8 mouse cellular contexts compared by ENCODE assay signal in the genomic region with DNA sequence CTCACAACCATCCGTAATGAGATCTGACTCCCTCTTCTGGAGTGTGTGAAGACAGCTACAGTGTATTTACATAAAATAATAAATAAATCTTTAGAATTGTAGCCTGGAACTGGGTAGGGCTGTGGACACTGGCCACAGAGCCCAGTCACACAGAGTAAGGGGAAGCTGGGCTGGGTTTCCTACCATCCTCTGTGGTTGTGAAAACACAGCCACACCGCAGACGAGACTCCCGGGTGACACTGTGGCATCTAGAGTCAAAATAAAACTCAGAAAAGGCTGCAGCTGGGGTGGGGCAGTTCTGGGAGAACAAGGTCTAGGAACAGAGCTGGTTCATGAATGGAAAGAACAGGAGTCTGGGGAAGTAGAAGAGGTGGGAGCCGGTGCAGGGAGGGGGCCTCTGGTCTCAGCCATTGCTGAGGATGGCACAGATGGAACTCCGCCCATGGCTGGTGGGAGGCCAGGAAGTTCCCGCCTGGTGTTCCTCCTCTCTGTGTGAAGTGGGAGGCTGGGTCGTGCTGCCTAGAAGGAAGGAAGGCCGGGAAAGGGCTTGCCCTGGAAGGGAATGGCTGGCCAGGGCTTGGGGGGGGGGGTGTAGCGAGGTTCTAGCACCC. TPM values are rescaled to one million over a fixed set of nuclear protein-coding genes. Genes with fewer than 3 reads are reported as not detected.
A peak's percentile ranks its signal among the peaks of the same experiment; 100 is the strongest.
DNase-seq lines count a peak whose midpoint lies in the region; ATAC-seq lines count a peak whose summit lies in the region.

No protein-coding gene starts in this region.

- WGBS in forebrain, embryonic 10.5 days: 72% methylated on average over 10 of the region's 10 CpGs
- WGBS in forebrain, embryonic 11.5 days: 67% methylated on average over 10 of the region's 10 CpGs
- WGBS in hindbrain, embryonic 16.5 days: 50% methylated on average over 9 of the region's 10 CpGs

- peaks cover 10% of the 10 kb centered on the region for H3K4me1 ChIP-seq in forebrain, embryonic 10.5 days
- H3K4me1 ChIP-seq in forebrain, embryonic 11.5 days (replicated peaks; ENCODE audit: control insufficient read depth, insufficient read depth, low read length): no peaks in the 10 kb centered on the region
- peaks cover 51% of the 10 kb centered on the region for H3K4me1 ChIP-seq in hindbrain, embryonic 16.5 days (ENCODE audit: control insufficient read depth, insufficient read depth, low read depth, low read length)

- no peak overlapping the region for H3K4me3 ChIP-seq in forebrain, embryonic 10.5 days
- H3K4me3 ChIP-seq in forebrain, embryonic 11.5 days (ENCODE audit: low read depth, low read length): no peak overlapping the region
- no peak overlapping the region for H3K4me3 ChIP-seq in hindbrain, embryonic 16.5 days (ENCODE audit: low read length)

- no peaks in the 10 kb centered on the region for H3K27me3 ChIP-seq in forebrain, embryonic 10.5 days (ENCODE audit: poor library complexity, severe bottlenecking)
- no peaks in the 10 kb centered on the region for H3K27me3 ChIP-seq in forebrain, embryonic 11.5 days (ENCODE audit: control insufficient read depth, insufficient read depth, low read length)
- no peaks in the 10 kb centered on the region for H3K27me3 ChIP-seq in hindbrain, embryonic 16.5 days (replicated peaks; ENCODE audit: control insufficient read depth, insufficient read depth, low read length)

- peaks cover 94% of the 10 kb centered on the region for H3K36me3 ChIP-seq in forebrain, embryonic 10.5 days (replicated peaks)
- H3K36me3 ChIP-seq in forebrain, embryonic 11.5 days (ENCODE audit: control insufficient read depth, insufficient read depth, low read length): peaks cover 16% of the 10 kb centered on the region
- peaks cover 19% of the 10 kb centered on the region for H3K36me3 ChIP-seq in hindbrain, embryonic 16.5 days (ENCODE audit: control insufficient read depth, insufficient read depth, low read length)

- no peak for DNase-seq in forebrain, embryonic 10.5 days (ENCODE audit: extremely low spot score, low spot score)
- DNase-seq in forebrain, embryonic 11.5 days (ENCODE audit: low spot score): no peak
- peak; percentile 34 for DNase-seq in 416B (ENCODE audit: low read depth)
- DNase-seq in cerebellum, postnatal 36 days: peak; percentile 68 to 69
- DNase-seq in lung, postnatal 4 days: peak; percentile 64 to 73
- DNase-seq in ovary, postnatal 36 days (ENCODE audit: low spot score): no peak
- DNase-seq in retina, postnatal 1 day: no peak

- no peak overlapping the region for H3K9ac ChIP-seq in forebrain, embryonic 11.5 days (ENCODE audit: low read length)
- H3K9ac ChIP-seq in hindbrain, embryonic 16.5 days (ENCODE audit: low read depth, low read length): no peak overlapping the region

- ATAC-seq in forebrain, embryonic 11.5 days (replicated peaks; ENCODE audit: low FRiP score): no peak
- ATAC-seq in hindbrain, embryonic 16.5 days: 0 out of 2 replicates have a peak, but pooled peaks have one; percentile 12

- 0 out of 2 replicates have a peak overlapping the region, but pooled peaks have one; percentile 20 for H3K27ac ChIP-seq in forebrain, embryonic 10.5 days
- no peak overlapping the region for H3K27ac ChIP-seq in forebrain, embryonic 11.5 days (ENCODE audit: low read depth, low read length)
- H3K27ac ChIP-seq in hindbrain, embryonic 16.5 days (ENCODE audit: low read depth, low read length): no peak overlapping the region

- H3K4me2 ChIP-seq in forebrain, embryonic 11.5 days (ENCODE audit: low read depth, low read length, severe bottlenecking): no peak overlapping the region
- H3K4me2 ChIP-seq in hindbrain, embryonic 16.5 days (ENCODE audit: low read length): no peak overlapping the region

- no peaks in the 10 kb centered on the region for H3K9me3 ChIP-seq in forebrain, embryonic 10.5 days
- no peaks in the 10 kb centered on the region for H3K9me3 ChIP-seq in forebrain, embryonic 11.5 days (ENCODE audit: control insufficient read depth, low read length)
- no peaks in the 10 kb centered on the region for H3K9me3 ChIP-seq in hindbrain, embryonic 16.5 days (ENCODE audit: control insufficient read depth, low read length)

RNA-seq across cellular contexts. Expression of a gene that starts 15.2 kb away (rescaled TPM):
- 79.1 and 83.0 TPM in 2 replicates for polyA plus RNA-seq in forebrain, embryonic 10.5 days (2016; fragmentation: Nextera tagmentation; extraction: Ambion mirVana)
- polyA plus RNA-seq in forebrain, embryonic 11.5 days (2014; fragmentation: Nextera tagmentation; extraction: Ambion mirVana): 194 and 214 TPM in 2 replicates
- polyA plus RNA-seq in hindbrain, embryonic 16.5 days (2015; fragmentation: Nextera tagmentation; extraction: Ambion mirVana): 159 and 208 TPM in 2 replicates

Comparison
In these comparisons a context has a peak if more than half of its experiments do, and no peak if none do; other contexts are left out.
1. DNase-seq: peak in 416B (single experiment), cerebellum, postnatal 36 days (2 of 2) and lung, postnatal 4 days (2 of 2); none in forebrain, embryonic 10.5 days (single experiment), forebrain, embryonic 11.5 days (single experiment), ovary, postnatal 36 days (single experiment) and retina, postnatal 1 day (single experiment).